Mouse (Mus musculus): ENCODE measurements around the gene Glul. TPM values are rescaled to one million over a fixed set of nuclear protein-coding genes. Genes with fewer than 3 reads are reported as not detected.

Gene Glul
- polyA plus RNA-seq, 1 experiment from 2014 or later = 310 TPM

- H3K27ac ChIP-seq (ENCODE audit: low read depth) = peak overlapping the region; percentile 98
- H3K4me1 ChIP-seq (ENCODE audit: insufficient read depth) = peaks cover 18% of the 10 kb centered on the region
- TF ChIP-seq EP300 (IDR thresholded peaks at IDR 0.05; ENCODE audit: low read depth) = no peak
- no peak for TF ChIP-seq CTCF (IDR thresholded peaks at IDR 0.05; ENCODE audit: low read depth)
- peak overlapping the region; percentile 96 for H3K9ac ChIP-seq (replicated peaks)
- DNase-seq = no peak
- no peak for ATAC-seq
- H3K36me3 ChIP-seq (replicated peaks; ENCODE audit: insufficient read depth, low read length) = peaks cover 15% of the 10 kb centered on the region
- H3K4me2 ChIP-seq (ENCODE audit: low read depth, low read length) = peak overlapping the region; percentile 66
- no peaks in the 10 kb centered on the region for H3K27me3 ChIP-seq (ENCODE audit: insufficient read depth, low read length)
- H3K9me3 ChIP-seq (ENCODE audit: low read length) = no peaks in the 10 kb centered on the region
- WGBS (ENCODE audit: insufficient replicate concordance) = 16% methylated on average over 22 of the region's 22 CpGs
- H3K4me3 ChIP-seq (ENCODE audit: low read depth, low read length) = peak overlapping the region; percentile 91
Measured at GRCm38 (mm10) chr1:153898989-153899730, 584 bp upstream of the Glul start.

GRCm38 (mm10) chr1:153900381-153900780 lies 637 bp downstream of the Glul start:
- peak overlapping the region; percentile 91 for H3K4me3 ChIP-seq (ENCODE audit: low read depth, low read length)
- H3K27ac ChIP-seq (ENCODE audit: low read depth) = peak overlapping the region; percentile 98
- H3K4me2 ChIP-seq (ENCODE audit: low read depth, low read length) = peak overlapping the region; percentile 66
- H3K27me3 ChIP-seq (ENCODE audit: insufficient read depth, low read length) = no peaks in the 10 kb centered on the region
- under 1% methylated on average over 34 of the region's 36 CpGs for WGBS (ENCODE audit: insufficient replicate concordance)
- peak overlapping the region; percentile 96 for H3K9ac ChIP-seq (replicated peaks)
- ATAC-seq = peak; percentile 22
- no peak for DNase-seq
- H3K9me3 ChIP-seq (ENCODE audit: low read length) = no peaks in the 10 kb centered on the region
- H3K36me3 ChIP-seq (replicated peaks; ENCODE audit: insufficient read depth, low read length) = peaks cover 27% of the 10 kb centered on the region
- H3K4me1 ChIP-seq (ENCODE audit: insufficient read depth) = peaks cover 18% of the 10 kb centered on the region
- TF ChIP-seq EP300 (IDR thresholded peaks at IDR 0.05; ENCODE audit: low read depth) (no peak), CTCF (IDR thresholded peaks at IDR 0.05; ENCODE audit: low read depth) (no peak)

GRCm38 (mm10) chr1:153900860-153901730 lies 1.4 kb downstream of the Glul start:
- TF ChIP-seq EP300 (IDR thresholded peaks at IDR 0.05; ENCODE audit: low read depth) = peak; percentile 80
- no peak for TF ChIP-seq CTCF (IDR thresholded peaks at IDR 0.05; ENCODE audit: low read depth)
- peak overlapping the region; percentile 98 for H3K27ac ChIP-seq (ENCODE audit: low read depth)
- WGBS (ENCODE audit: insufficient replicate concordance) = 1% methylated on average over 25 of the region's 25 CpGs
- H3K4me3 ChIP-seq (ENCODE audit: low read depth, low read length) = peak overlapping the region; percentile 91
- DNase-seq = peak; percentile 58
- H3K9me3 ChIP-seq (ENCODE audit: low read length) = no peaks in the 10 kb centered on the region
- H3K27me3 ChIP-seq (ENCODE audit: insufficient read depth, low read length) = no peaks in the 10 kb centered on the region
- H3K4me1 ChIP-seq (ENCODE audit: insufficient read depth) = peaks cover 18% of the 10 kb centered on the region
- peaks cover 34% of the 10 kb centered on the region for H3K36me3 ChIP-seq (replicated peaks; ENCODE audit: insufficient read depth, low read length)
- no peak for ATAC-seq
- peak overlapping the region; percentile 66 for H3K4me2 ChIP-seq (ENCODE audit: low read depth, low read length)
- H3K9ac ChIP-seq (replicated peaks) = peak overlapping the region; percentile 96

GRCm38 (mm10) chr1:153903006-153903405 lies 3.3 kb downstream of the Glul start:
- Histone ChIP-seq H3K27ac (ENCODE audit: low read depth) (no peak overlapping the region), H3K4me1 (ENCODE audit: insufficient read depth) (peaks cover 16% of the 10 kb centered on the region), H3K9me3 (ENCODE audit: low read length) (no peaks in the 10 kb centered on the region), H3K27me3 (ENCODE audit: insufficient read depth, low read length) (no peaks in the 10 kb centered on the region), H3K4me2 (ENCODE audit: low read depth, low read length) (peak overlapping the region; percentile 66; the same call in 1 of the 2 replicates), H3K36me3 (replicated peaks; ENCODE audit: insufficient read depth, low read length) (peaks cover 54% of the 10 kb centered on the region), H3K4me3 (ENCODE audit: low read depth, low read length) (peak overlapping the region; percentile 2; the same call in 1 of the 2 replicates), H3K9ac (replicated peaks) (no peak overlapping the region)
- DNase-seq (no peak), ATAC-seq (no peak)
- 83% methylated on average over 13 of the region's 13 CpGs for WGBS (ENCODE audit: insufficient replicate concordance)
- TF ChIP-seq EP300 (IDR thresholded peaks at IDR 0.05; ENCODE audit: low read depth) = no peak
- TF ChIP-seq CTCF (IDR thresholded peaks at IDR 0.05; ENCODE audit: low read depth) = no peak

GRCm38 (mm10) chr1:153904236-153904635 lies 4.5 kb downstream of the Glul start:
- Histone ChIP-seq H3K36me3 (replicated peaks; ENCODE audit: insufficient read depth, low read length) (peaks cover 66% of the 10 kb centered on the region), H3K9ac (replicated peaks) (no peak overlapping the region), H3K27ac (ENCODE audit: low read depth) (no peak overlapping the region), H3K4me3 (ENCODE audit: low read depth, low read length) (no peak overlapping the region), H3K9me3 (ENCODE audit: low read length) (no peaks in the 10 kb centered on the region), H3K27me3 (ENCODE audit: insufficient read depth, low read length) (no peaks in the 10 kb centered on the region), H3K4me2 (ENCODE audit: low read depth, low read length) (no peak overlapping the region), H3K4me1 (ENCODE audit: insufficient read depth) (peaks cover 17% of the 10 kb centered on the region)
- 97% methylated on average over 14 of the region's 14 CpGs for WGBS (ENCODE audit: insufficient replicate concordance)
- no peak for TF ChIP-seq CTCF (IDR thresholded peaks at IDR 0.05; ENCODE audit: low read depth)
- no peak for TF ChIP-seq EP300 (IDR thresholded peaks at IDR 0.05; ENCODE audit: low read depth)
- ATAC-seq (no peak), DNase-seq (no peak)

- 91% methylated on average over 3 of the region's 3 CpGs for WGBS (ENCODE audit: insufficient replicate concordance)
- Histone ChIP-seq H3K4me1 (ENCODE audit: insufficient read depth) (peaks cover 27% of the 10 kb centered on the region), H3K4me2 (ENCODE audit: low read depth, low read length) (no peak overlapping the region), H3K27ac (ENCODE audit: low read depth) (no peak overlapping the region), H3K27me3 (ENCODE audit: insufficient read depth, low read length) (no peaks in the 10 kb centered on the region), H3K9me3 (ENCODE audit: low read length) (no peaks in the 10 kb centered on the region), H3K4me3 (ENCODE audit: low read depth, low read length) (no peak overlapping the region), H3K36me3 (replicated peaks; ENCODE audit: insufficient read depth, low read length) (peaks cover 79% of the 10 kb centered on the region), H3K9ac (replicated peaks) (no peak overlapping the region)
- TF ChIP-seq CTCF (IDR thresholded peaks at IDR 0.05; ENCODE audit: low read depth) (no peak), EP300 (IDR thresholded peaks at IDR 0.05; ENCODE audit: low read depth) (no peak)
- no peak for ATAC-seq
- no peak for DNase-seq
Measured at GRCm38 (mm10) chr1:153905884-153906283, 6.1 kb downstream of the Glul start.
